Mouse (Mus musculus): Measurements from ENCODE around the gene Tbck. TPM values are rescaled to one million over a fixed set of nuclear protein-coding genes. Genes with fewer than 3 reads are reported as not detected.

Gene Tbck
- polyA plus RNA-seq, 1 experiment from 2014 or later = 28.8 TPM

GRCm38 (mm10) chr3:132864329-132864919 lies 180.5 kb downstream of the Tbck start:
- H3K27me3 ChIP-seq (ENCODE audit: control insufficient read depth, insufficient read depth, low read length) = no peaks in the 10 kb centered on the region
- H3K4me2 ChIP-seq (replicated peaks; ENCODE audit: low read depth, low read length) = no peak overlapping the region
- ATAC-seq (ENCODE audit: low FRiP score) (no peak), DNase-seq (ENCODE audit: low spot score) (no peak)
- WGBS = 85% methylated on average over 14 of the region's 14 CpGs
- no peaks in the 10 kb centered on the region for H3K4me1 ChIP-seq (replicated peaks; ENCODE audit: control insufficient read depth, insufficient read depth, low read length)
- no peak overlapping the region for H3K4me3 ChIP-seq (ENCODE audit: low read depth, low read length)
- no peaks in the 10 kb centered on the region for H3K36me3 ChIP-seq (ENCODE audit: control insufficient read depth, insufficient read depth, low read length)
- H3K9me3 ChIP-seq (ENCODE audit: control insufficient read depth, low read length) = no peaks in the 10 kb centered on the region
- H3K9ac ChIP-seq (ENCODE audit: low read depth, low read length) = no peak overlapping the region
- H3K27ac ChIP-seq (ENCODE audit: low read depth, low read length) = no peak overlapping the region

GRCm38 (mm10) chr3:132864986-132865385 lies 181.0 kb downstream of the Tbck start:
- 90% methylated on average over 8 of the region's 8 CpGs for WGBS
- DNase-seq (ENCODE audit: low spot score) = no peak
- H3K9ac ChIP-seq (ENCODE audit: low read depth, low read length) = no peak overlapping the region

GRCm38 (mm10) chr3:132865596-132865995 lies 181.7 kb downstream of the Tbck start:
- H3K4me1 ChIP-seq (replicated peaks; ENCODE audit: control insufficient read depth, insufficient read depth, low read length) = no peaks in the 10 kb centered on the region
- H3K27me3 ChIP-seq (ENCODE audit: control insufficient read depth, insufficient read depth, low read length) = no peaks in the 10 kb centered on the region
- H3K36me3 ChIP-seq (ENCODE audit: control insufficient read depth, insufficient read depth, low read length) = no peaks in the 10 kb centered on the region
- H3K4me3 ChIP-seq (ENCODE audit: low read depth, low read length) = no peak overlapping the region
- 79% methylated on average over 4 of the region's 4 CpGs for WGBS
- H3K9me3 ChIP-seq (ENCODE audit: control insufficient read depth, low read length) = no peaks in the 10 kb centered on the region
- no peak overlapping the region for H3K9ac ChIP-seq (ENCODE audit: low read depth, low read length)
- H3K4me2 ChIP-seq (replicated peaks; ENCODE audit: low read depth, low read length) = no peak overlapping the region
- ATAC-seq (ENCODE audit: low FRiP score) (no peak), DNase-seq (ENCODE audit: low spot score) (no peak)
- no peak overlapping the region for H3K27ac ChIP-seq (ENCODE audit: low read depth, low read length)

More at GRCm38 (mm10) chr3:132864986-132865385, 181.0 kb downstream of the Tbck start:
- no peak overlapping the region for H3K27ac ChIP-seq (ENCODE audit: low read depth, low read length)
- no peak for ATAC-seq (ENCODE audit: low FRiP score)
- no peak overlapping the region for H3K4me3 ChIP-seq (ENCODE audit: low read depth, low read length)
- H3K36me3 ChIP-seq (ENCODE audit: control insufficient read depth, insufficient read depth, low read length) = no peaks in the 10 kb centered on the region
- H3K4me2 ChIP-seq (replicated peaks; ENCODE audit: low read depth, low read length) = no peak overlapping the region
- no peaks in the 10 kb centered on the region for H3K4me1 ChIP-seq (replicated peaks; ENCODE audit: control insufficient read depth, insufficient read depth, low read length)
- no peaks in the 10 kb centered on the region for H3K9me3 ChIP-seq (ENCODE audit: control insufficient read depth, low read length)
- no peaks in the 10 kb centered on the region for H3K27me3 ChIP-seq (ENCODE audit: control insufficient read depth, insufficient read depth, low read length)

GRCm38 (mm10) chr3:132866984-132867383 lies 183.0 kb downstream of the Tbck start:
- Histone ChIP-seq H3K36me3 (ENCODE audit: control insufficient read depth, insufficient read depth, low read length) (no peaks in the 10 kb centered on the region), H3K4me3 (ENCODE audit: low read depth, low read length) (no peak overlapping the region), H3K4me1 (replicated peaks; ENCODE audit: control insufficient read depth, insufficient read depth, low read length) (no peaks in the 10 kb centered on the region), H3K4me2 (replicated peaks; ENCODE audit: low read depth, low read length) (no peak overlapping the region), H3K9ac (ENCODE audit: low read depth, low read length) (no peak overlapping the region), H3K27me3 (ENCODE audit: control insufficient read depth, insufficient read depth, low read length) (no peaks in the 10 kb centered on the region), H3K9me3 (ENCODE audit: control insufficient read depth, low read length) (no peaks in the 10 kb centered on the region), H3K27ac (ENCODE audit: low read depth, low read length) (no peak overlapping the region)
- ATAC-seq (ENCODE audit: low FRiP score) = no peak
- no peak for DNase-seq (ENCODE audit: low spot score)
- 88% methylated on average over 3 of the region's 3 CpGs for WGBS

- 95% methylated on average over 2 of the region's 2 CpGs for WGBS
- H3K9ac ChIP-seq (ENCODE audit: low read depth, low read length) = no peak overlapping the region
- no peaks in the 10 kb centered on the region for H3K27me3 ChIP-seq (ENCODE audit: control insufficient read depth, insufficient read depth, low read length)
- no peak overlapping the region for H3K27ac ChIP-seq (ENCODE audit: low read depth, low read length)
- no peaks in the 10 kb centered on the region for H3K36me3 ChIP-seq (ENCODE audit: control insufficient read depth, insufficient read depth, low read length)
- no peak overlapping the region for H3K4me2 ChIP-seq (replicated peaks; ENCODE audit: low read depth, low read length)
- no peaks in the 10 kb centered on the region for H3K9me3 ChIP-seq (ENCODE audit: control insufficient read depth, low read length)
- no peaks in the 10 kb centered on the region for H3K4me1 ChIP-seq (replicated peaks; ENCODE audit: control insufficient read depth, insufficient read depth, low read length)
- no peak for ATAC-seq (ENCODE audit: low FRiP score)
- H3K4me3 ChIP-seq (ENCODE audit: low read depth, low read length) = no peak overlapping the region
- no peak for DNase-seq (ENCODE audit: low spot score)
Observed at GRCm38 (mm10) chr3:132868838-132869237, 184.9 kb downstream of the Tbck start.

GRCm38 (mm10) chr3:132870079-132870478 lies 186.1 kb downstream of the Tbck start:
- Histone ChIP-seq H3K4me1 (replicated peaks; ENCODE audit: control insufficient read depth, insufficient read depth, low read length) (no peaks in the 10 kb centered on the region), H3K27ac (ENCODE audit: low read depth, low read length) (no peak overlapping the region), H3K4me3 (ENCODE audit: low read depth, low read length) (no peak overlapping the region), H3K36me3 (ENCODE audit: control insufficient read depth, insufficient read depth, low read length) (no peaks in the 10 kb centered on the region), H3K4me2 (replicated peaks; ENCODE audit: low read depth, low read length) (no peak overlapping the region), H3K9me3 (ENCODE audit: control insufficient read depth, low read length) (no peaks in the 10 kb centered on the region), H3K27me3 (ENCODE audit: control insufficient read depth, insufficient read depth, low read length) (no peaks in the 10 kb centered on the region), H3K9ac (ENCODE audit: low read depth, low read length) (no peak overlapping the region)
- ATAC-seq (ENCODE audit: low FRiP score) (no peak), DNase-seq (ENCODE audit: low spot score) (no peak)
- 75% methylated on average over 6 of the region's 6 CpGs for WGBS

- Histone ChIP-seq H3K9me3 (ENCODE audit: control insufficient read depth, low read length) (no peaks in the 10 kb centered on the region), H3K27ac (ENCODE audit: low read depth, low read length) (no peak overlapping the region), H3K9ac (ENCODE audit: low read depth, low read length) (no peak overlapping the region), H3K36me3 (ENCODE audit: control insufficient read depth, insufficient read depth, low read length) (no peaks in the 10 kb centered on the region), H3K4me3 (ENCODE audit: low read depth, low read length) (no peak overlapping the region), H3K4me1 (replicated peaks; ENCODE audit: control insufficient read depth, insufficient read depth, low read length) (no peaks in the 10 kb centered on the region), H3K4me2 (replicated peaks; ENCODE audit: low read depth, low read length) (no peak overlapping the region), H3K27me3 (ENCODE audit: control insufficient read depth, insufficient read depth, low read length) (no peaks in the 10 kb centered on the region)
- ATAC-seq (ENCODE audit: low FRiP score) (no peak), DNase-seq (ENCODE audit: low spot score) (no peak)
- 92% methylated on average over 9 of the region's 9 CpGs for WGBS
Observed at GRCm38 (mm10) chr3:132871318-132871904, 187.5 kb downstream of the Tbck start.

- Histone ChIP-seq H3K4me3 (ENCODE audit: low read depth, low read length) (no peak overlapping the region), H3K9me3 (ENCODE audit: control insufficient read depth, low read length) (no peaks in the 10 kb centered on the region), H3K4me1 (replicated peaks; ENCODE audit: control insufficient read depth, insufficient read depth, low read length) (no peaks in the 10 kb centered on the region), H3K9ac (ENCODE audit: low read depth, low read length) (no peak overlapping the region), H3K36me3 (ENCODE audit: control insufficient read depth, insufficient read depth, low read length) (no peaks in the 10 kb centered on the region), H3K4me2 (replicated peaks; ENCODE audit: low read depth, low read length) (no peak overlapping the region), H3K27me3 (ENCODE audit: control insufficient read depth, insufficient read depth, low read length) (no peaks in the 10 kb centered on the region), H3K27ac (ENCODE audit: low read depth, low read length) (no peak overlapping the region)
- 66% methylated on average over 6 of the region's 6 CpGs for WGBS
- ATAC-seq (ENCODE audit: low FRiP score) (no peak), DNase-seq (ENCODE audit: low spot score) (no peak)
Observed at GRCm38 (mm10) chr3:132873251-132873650, 189.3 kb downstream of the Tbck start.

- no peaks in the 10 kb centered on the region for H3K36me3 ChIP-seq (ENCODE audit: control insufficient read depth, insufficient read depth, low read length)
- H3K4me1 ChIP-seq (replicated peaks; ENCODE audit: control insufficient read depth, insufficient read depth, low read length) = no peaks in the 10 kb centered on the region
- peak; percentile 29 for DNase-seq (ENCODE audit: low spot score)
- no peak overlapping the region for H3K4me2 ChIP-seq (replicated peaks; ENCODE audit: low read depth, low read length)
- peak; percentile 75 for ATAC-seq (ENCODE audit: low FRiP score)
- H3K9ac ChIP-seq (ENCODE audit: low read depth, low read length) = no peak overlapping the region
- H3K9me3 ChIP-seq (ENCODE audit: control insufficient read depth, low read length) = no peaks in the 10 kb centered on the region
- WGBS = 54% methylated on average over 14 of the region's 14 CpGs
- H3K27ac ChIP-seq (ENCODE audit: low read depth, low read length) = no peak overlapping the region
- H3K4me3 ChIP-seq (ENCODE audit: low read depth, low read length) = no peak overlapping the region
- no peaks in the 10 kb centered on the region for H3K27me3 ChIP-seq (ENCODE audit: control insufficient read depth, insufficient read depth, low read length)
Observed at GRCm38 (mm10) chr3:132876011-132876708, 192.2 kb downstream of the Tbck start.
